Mouse (Mus musculus) neural tube, embryonic 14.5 days (tissue): ENCODE results near the gene Prrg3. TPM values are rescaled to one million over a fixed set of nuclear protein-coding genes. Genes with fewer than 3 reads are reported as not detected.
"Not testable (repeated sequence)": the region's sequence is repeated elsewhere in the genome, so short reads cannot be mapped to it uniquely, and the experiment has no call there.

ENCODE experiments used
- ATAC-seq: fragments of 200-750 bp; cut with Nextera tagmentation; 2 replicates; pipeline ENCODE4 v1.8.0; 2017; ENCODE audit warnings: low read depth, mild to moderate bottlenecking, moderate TSS enrichment, moderate library complexity
- H3K27ac ChIP-seq: fragments of 300-500 bp; sonication (generic); 2 replicates; pipeline ENCODE4 v1.5.1; 2014; ENCODE audit warnings: low read depth, mild to moderate bottlenecking, control low read depth, low read length, moderate library complexity, mixed read lengths
- H3K27me3 ChIP-seq: fragments of 300-500 bp; sonication (generic); 2 replicates; pipeline ENCODE4 v1.6.1; 2014; ENCODE audit warnings: low read length; ENCODE audit not compliant: control insufficient read depth, insufficient read depth
- H3K36me3 ChIP-seq: fragments of 300-500 bp; sonication (generic); 2 replicates; pipeline ENCODE4 v1.6.1; 2014; ENCODE audit warnings: low read length, mixed read lengths; ENCODE audit not compliant: control insufficient read depth, insufficient read depth
- H3K4me1 ChIP-seq: fragments of 300-500 bp; sonication (generic); 2 replicates; pipeline ENCODE4 v1.6.1; 2014; ENCODE audit warnings: low read length; ENCODE audit not compliant: control insufficient read depth, insufficient read depth
- H3K4me2 ChIP-seq: fragments of 300-500 bp; sonication (generic); 2 replicates; pipeline ENCODE4 v1.6.1; 2014; ENCODE audit warnings: mild to moderate bottlenecking, low read depth, low read length, control low read depth
- H3K4me3 ChIP-seq: fragments of 300-500 bp; sonication (generic); 2 replicates; pipeline ENCODE4 v1.5.1; 2014; ENCODE audit warnings: low read depth, low read length, control low read depth, mixed read lengths
- H3K9ac ChIP-seq: fragments of 300-500 bp; sonication (generic); replicated peaks from 2 replicates; pipeline ENCODE4 v1.6.1; 2014; ENCODE audit warnings: low read depth, mild to moderate bottlenecking, control low read depth, low read length, mixed read lengths
- H3K9me3 ChIP-seq: fragments of 300-500 bp; sonication (generic); 2 replicates; pipeline ENCODE4 v1.6.1; 2016; ENCODE audit warnings: low read length; ENCODE audit not compliant: control insufficient read depth
- WGBS: fragments of 180-500 bp; shearing (Covaris S2); extraction: QIAGEN DNeasy Blood & Tissue Kit; methylation state at CpG from one replicate; pipeline ENCODE4 v1.1.7; 2014; 5-methylcytosine and 5-hydroxymethylcytosine counted together
- polyA plus RNA-seq: library from polyadenylated mRNA; unstranded; fragments of >200 nt; fragmentation: Nextera tagmentation; extraction: Ambion mirVana; gene quantifications from 2 replicates; pipeline ENCODE4 v1.2.1, GENCODE M21; 2014

Gene Prrg3
- 11.6 and 14.7 TPM in 2 replicates for polyA plus RNA-seq

DNA sequence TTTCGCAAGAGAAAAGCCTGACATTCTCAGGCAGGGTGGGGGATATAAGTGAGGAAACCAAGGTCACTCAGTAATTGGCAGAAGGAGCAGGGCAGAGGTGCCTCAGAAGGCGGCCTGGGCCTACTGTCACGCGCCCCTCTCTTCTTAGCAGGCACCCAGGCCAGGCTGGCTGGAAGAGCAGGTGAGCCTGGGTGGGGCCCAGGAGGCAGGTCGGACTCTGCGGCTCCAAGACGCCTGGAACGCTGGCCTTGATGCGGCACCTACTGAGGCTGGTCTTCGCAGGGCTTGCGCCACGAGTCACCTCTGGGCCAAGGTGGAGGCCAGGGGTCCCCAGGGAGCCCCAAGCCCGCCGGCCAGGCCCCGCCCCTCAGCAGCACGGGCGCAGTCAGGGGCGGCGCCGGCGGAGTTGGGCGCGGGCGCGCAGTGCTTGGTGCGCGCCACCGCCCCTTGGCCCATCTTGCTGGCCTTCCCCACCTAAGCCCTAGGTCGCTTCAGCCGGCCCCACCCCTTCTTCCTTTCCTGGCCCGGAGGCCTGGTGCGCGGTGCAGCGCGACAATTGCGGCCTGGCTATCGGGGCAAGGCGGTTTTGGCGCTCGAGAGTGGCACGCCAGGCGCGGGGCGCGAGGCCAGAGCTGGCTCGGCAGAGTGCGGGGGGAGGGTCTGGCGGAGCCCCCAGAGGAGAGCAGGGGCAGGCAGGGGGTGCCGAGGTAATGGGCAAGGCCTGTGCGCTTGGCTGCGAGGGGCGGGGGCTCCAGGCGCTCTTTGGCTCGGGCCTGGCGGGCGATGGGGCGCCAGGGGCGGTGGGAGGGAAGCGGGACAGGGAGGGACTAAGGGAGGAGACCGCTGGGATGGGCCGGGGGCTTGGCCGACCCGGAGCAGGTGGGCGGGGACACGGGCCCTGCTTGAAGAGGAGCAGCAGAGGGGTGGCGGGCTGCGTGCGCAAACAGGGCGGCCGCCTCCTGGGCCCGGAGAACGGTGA lies at the start of gene Prrg3:
Gene Prrg3 (plus strand): TSS at position 552 of the 979 bp plus-strand sequence.
- H3K27ac ChIP-seq, result peak within 1 kb of the TSS; percentile 39; the same call in 1 of the 2 replicates
- ATAC-seq, result peak; percentile 89
- H3K4me1 ChIP-seq, result no peaks in the 10 kb centered on the region
- peak within 1 kb of the TSS; percentile 79 for H3K9ac ChIP-seq
- H3K4me3 ChIP-seq, result peak within 1 kb of the TSS; percentile 53
- WGBS, result 16% methylated on average over 39 of the region's 72 CpGs
- no peaks in the 10 kb centered on the region for H3K27me3 ChIP-seq
- H3K9me3 ChIP-seq, result no peaks in the 10 kb centered on the region
- H3K36me3 ChIP-seq, result no peaks in the 10 kb centered on the region
- H3K4me2 ChIP-seq, result peak within 1 kb of the TSS; percentile 54

DNA sequence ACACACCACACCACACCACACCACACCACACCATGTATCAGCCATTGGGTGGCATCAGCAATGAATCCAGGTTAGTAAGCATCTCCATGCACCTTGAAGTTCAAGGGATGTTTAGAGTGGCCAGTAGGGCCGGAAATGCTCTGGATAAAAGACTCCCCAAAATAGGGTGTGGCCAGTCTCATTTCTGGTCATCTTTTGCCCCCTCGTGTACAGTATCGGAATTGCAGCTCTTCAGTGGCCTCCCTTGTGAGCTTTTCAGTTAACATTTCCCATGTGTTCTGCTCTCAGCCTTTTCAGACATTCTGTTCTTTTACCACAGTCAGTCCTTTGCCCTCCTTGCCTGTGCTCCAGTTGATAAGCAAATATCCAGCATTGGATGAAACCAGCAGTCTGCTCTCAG lies 15.8 kb upstream of the Prrg3 start:
- no peak for ATAC-seq
- no peak overlapping the region for H3K27ac ChIP-seq
- no peaks in the 10 kb centered on the region for H3K36me3 ChIP-seq
- no peak overlapping the region for H3K4me3 ChIP-seq
- H3K9ac ChIP-seq, result no peak overlapping the region
- no peak overlapping the region for H3K4me2 ChIP-seq
- 12% methylated on average over 3 of the region's 3 CpGs for WGBS
- no peaks in the 10 kb centered on the region for H3K4me1 ChIP-seq
- no peaks in the 10 kb centered on the region for H3K9me3 ChIP-seq
- H3K27me3 ChIP-seq, result no peaks in the 10 kb centered on the region

GRCm38 (mm10) chrX:71958366-71958765 lies 4.1 kb upstream of the Prrg3 start:
- no peak for ATAC-seq
- no peak overlapping the region for H3K27ac ChIP-seq
- H3K27me3 ChIP-seq, result no peaks in the 10 kb centered on the region
- no peak overlapping the region for H3K9ac ChIP-seq
- no peak overlapping the region for H3K4me2 ChIP-seq
- H3K9me3 ChIP-seq, result no peaks in the 10 kb centered on the region
- H3K4me3 ChIP-seq, result no peak overlapping the region
- no peaks in the 10 kb centered on the region for H3K4me1 ChIP-seq
- H3K36me3 ChIP-seq, result no peaks in the 10 kb centered on the region

DNA sequence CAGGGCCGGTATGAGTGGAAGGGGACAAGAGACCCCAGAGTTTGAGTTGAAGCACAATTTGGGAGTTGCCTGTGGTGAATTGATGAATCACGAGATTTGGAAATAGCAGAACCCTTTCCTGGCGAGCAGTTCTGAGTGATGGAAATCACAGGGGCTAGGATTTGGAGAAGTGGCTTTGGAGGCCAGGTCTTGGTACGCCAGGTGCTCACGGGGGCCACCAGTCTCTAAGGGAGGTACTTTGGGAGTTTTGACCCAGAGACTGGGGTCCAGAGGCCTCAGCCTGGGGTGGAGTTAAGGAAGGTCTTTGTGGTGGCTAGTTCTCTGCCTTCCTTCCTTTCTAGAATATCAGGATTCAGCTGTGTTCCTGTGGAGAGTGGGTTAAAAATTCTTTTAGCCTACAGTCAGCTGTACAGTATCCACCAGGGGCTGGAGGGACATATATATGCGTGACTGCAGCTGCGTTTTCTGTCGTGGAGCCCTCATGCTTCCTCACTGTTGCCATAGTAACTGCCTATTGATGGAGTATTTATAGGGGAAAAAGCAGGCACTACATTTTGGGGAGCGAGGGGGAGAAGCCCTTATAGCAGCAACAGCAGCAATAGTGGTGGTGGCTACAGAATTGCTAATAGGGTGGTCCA lies 970 bp downstream of the Prrg3 start:
- H3K9me3 ChIP-seq, result no peaks in the 10 kb centered on the region
- 22% methylated on average over 9 of the region's 9 CpGs for WGBS
- H3K27me3 ChIP-seq, result no peaks in the 10 kb centered on the region

GRCm38 (mm10) chrX:71968216-71968615 lies 5.8 kb downstream of the Prrg3 start:
- no peak for ATAC-seq
- no peak overlapping the region for H3K9ac ChIP-seq
- no peaks in the 10 kb centered on the region for H3K27me3 ChIP-seq
- H3K36me3 ChIP-seq, result no peaks in the 10 kb centered on the region
- H3K4me3 ChIP-seq, result no peak overlapping the region
- H3K9me3 ChIP-seq, result no peaks in the 10 kb centered on the region
- no peak overlapping the region for H3K27ac ChIP-seq
- no peak overlapping the region for H3K4me2 ChIP-seq
- WGBS, result 85% methylated on average over 1 of the region's 1 CpGs
- no peaks in the 10 kb centered on the region for H3K4me1 ChIP-seq

More for the DNA sequence above, 970 bp downstream of the Prrg3 start:
- H3K4me2 ChIP-seq, result peak overlapping the region; percentile 54
- peak; percentile 47; the same call in 1 of the 2 replicates for ATAC-seq
- H3K4me3 ChIP-seq, result peak overlapping the region; percentile 53
- H3K27ac ChIP-seq, result no peak overlapping the region; the same call in 1 of the 2 replicates
- peak overlapping the region; percentile 79 for H3K9ac ChIP-seq
- H3K36me3 ChIP-seq, result no peaks in the 10 kb centered on the region
- H3K4me1 ChIP-seq, result no peaks in the 10 kb centered on the region

- Histone ChIP-seq H3K27ac (no peak overlapping the region), H3K4me3 (no peak overlapping the region), H3K9ac (no peak overlapping the region), H3K9me3 (no peaks in the 10 kb centered on the region), H3K27me3 (no peaks in the 10 kb centered on the region), H3K4me2 (no peak overlapping the region), H3K4me1 (no peaks in the 10 kb centered on the region), H3K36me3 (no peaks in the 10 kb centered on the region)
- ATAC-seq, result no peak
- 84% methylated on average over 6 of the region's 6 CpGs for WGBS
Observed at GRCm38 (mm10) chrX:71968816-71969215, 6.4 kb downstream of the Prrg3 start.

DNA sequence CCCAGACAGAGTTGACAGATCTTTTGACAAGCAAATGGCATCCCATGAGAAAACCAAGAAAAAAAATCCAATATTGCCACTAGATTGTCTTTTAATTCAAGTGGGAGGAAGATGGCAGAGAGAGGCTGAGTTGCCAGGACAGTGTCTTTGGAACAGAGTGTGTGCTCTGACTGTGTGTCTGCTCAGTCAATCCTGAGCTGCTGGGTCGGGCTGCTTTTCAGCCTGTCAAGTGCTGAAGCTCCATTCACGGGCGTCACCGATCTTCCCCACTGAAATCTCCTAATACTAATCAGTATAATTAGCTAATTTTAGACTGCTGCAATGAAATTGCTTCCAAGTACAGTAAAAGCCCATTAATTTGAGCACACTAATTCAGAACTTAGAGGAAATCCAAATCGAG lies 8.9 kb downstream of the Prrg3 start:
- H3K36me3 ChIP-seq, result no peaks in the 10 kb centered on the region
- no peaks in the 10 kb centered on the region for H3K9me3 ChIP-seq
- H3K4me1 ChIP-seq, result no peaks in the 10 kb centered on the region
- no peak for ATAC-seq
- no peak overlapping the region for H3K4me3 ChIP-seq
- no peak overlapping the region for H3K9ac ChIP-seq
- no peak overlapping the region for H3K27ac ChIP-seq
- H3K4me2 ChIP-seq, result no peak overlapping the region
- WGBS, result 72% methylated on average over 5 of the region's 5 CpGs
- H3K27me3 ChIP-seq, result no peaks in the 10 kb centered on the region

- H3K4me1 ChIP-seq, result no peaks in the 10 kb centered on the region
- H3K27me3 ChIP-seq, result no peaks in the 10 kb centered on the region
- 90% methylated on average over 2 of the region's 2 CpGs for WGBS
- no peaks in the 10 kb centered on the region for H3K9me3 ChIP-seq
- no peak within 1 kb of the TSS for H3K27ac ChIP-seq
- H3K4me3 ChIP-seq, result no peak within 1 kb of the TSS
- no peak within 1 kb of the TSS for H3K4me2 ChIP-seq
- no peak within 1 kb of the TSS for H3K9ac ChIP-seq
- ATAC-seq, result no peak
- no peaks in the 10 kb centered on the region for H3K36me3 ChIP-seq
Observed at GRCm38 (mm10) chrX:71972686-71973085, 10.3 kb downstream of the Prrg3 start, which contains the start of gene Fate1. Gene Fate1, plus strand, starts transcription at chrX:71972986.

DNA sequence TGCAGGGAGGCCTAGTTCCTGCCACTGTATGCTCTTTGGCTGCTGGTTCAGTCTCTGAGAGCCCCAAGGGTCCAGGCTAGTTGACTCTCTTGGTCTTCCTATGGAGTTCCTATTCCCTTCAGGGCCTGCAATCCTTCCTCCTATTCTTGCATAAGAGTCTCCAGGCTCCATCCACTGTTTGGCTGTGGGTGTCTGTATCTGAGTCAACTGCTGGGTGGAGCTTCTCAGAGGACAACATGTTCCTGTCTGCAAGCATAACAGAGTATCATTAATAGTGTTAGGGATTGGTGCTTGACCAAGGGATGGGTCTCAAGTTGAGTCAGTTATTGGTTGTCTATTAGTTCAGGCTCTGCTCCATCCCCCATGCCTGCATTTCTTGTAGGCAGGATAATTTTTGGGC lies 15.3 kb downstream of the Prrg3 start:
- not testable (repeated sequence) for H3K9ac ChIP-seq, H3K9me3 ChIP-seq, H3K4me2 ChIP-seq, H3K4me1 ChIP-seq, H3K27me3 ChIP-seq, H3K36me3 ChIP-seq, H3K4me3 ChIP-seq, ATAC-seq, H3K27ac ChIP-seq
